Mouse (Mus musculus): ENCODE results near the gene Golga5. TPM values are rescaled to one million over a fixed set of nuclear protein-coding genes. Genes with fewer than 3 reads are reported as not detected.
"Not testable (repeated sequence)": the region's sequence is repeated elsewhere in the genome, so short reads cannot be mapped to it uniquely, and the experiment has no call there.

Golga5 gene
- polyA plus RNA-seq, 1 experiment = not detected

- H3K4me3 ChIP-seq (ENCODE audit: insufficient read depth, low read depth, low read length) = no peak overlapping the region
- no peaks in the 10 kb centered on the region for H3K4me1 ChIP-seq (ENCODE audit: control insufficient read depth, insufficient read depth, low read length)
- no peak overlapping the region for H3K27ac ChIP-seq (ENCODE audit: insufficient read depth, low read depth, low read length)
- WGBS = 60% methylated on average over 5 of the region's 5 CpGs
- TF ChIP-seq CTCF (IDR thresholded peaks at IDR 0.05; ENCODE audit: insufficient read depth, low read depth, low read length) (no peak), POLR2A (IDR thresholded peaks at IDR 0.05; ENCODE audit: insufficient read depth, low read depth, low read length) (no peak)
Measured at GRCm38 (mm10) chr12:102460014-102460413, 8.9 kb upstream of the Golga5 start.

GRCm38 (mm10) chr12:102461177-102461576, 7.8 kb upstream of the Golga5 start:
- TF ChIP-seq POLR2A (IDR thresholded peaks at IDR 0.05; ENCODE audit: insufficient read depth, low read depth, low read length) (no peak), CTCF (IDR thresholded peaks at IDR 0.05; ENCODE audit: insufficient read depth, low read depth, low read length) (no peak)
- no peaks in the 10 kb centered on the region for H3K4me1 ChIP-seq (ENCODE audit: control insufficient read depth, insufficient read depth, low read length)
- H3K27ac ChIP-seq (ENCODE audit: insufficient read depth, low read depth, low read length) = no peak overlapping the region
- WGBS = 60% methylated on average over 5 of the region's 5 CpGs
- no peak overlapping the region for H3K4me3 ChIP-seq (ENCODE audit: insufficient read depth, low read depth, low read length)

- Histone ChIP-seq H3K4me3 (ENCODE audit: insufficient read depth, low read depth, low read length) (no peak overlapping the region), H3K27ac (ENCODE audit: insufficient read depth, low read depth, low read length) (no peak overlapping the region), H3K4me1 (ENCODE audit: control insufficient read depth, insufficient read depth, low read length) (no peaks in the 10 kb centered on the region)
- 63% methylated on average over 4 of the region's 4 CpGs for WGBS
- TF ChIP-seq CTCF (IDR thresholded peaks at IDR 0.05; ENCODE audit: insufficient read depth, low read depth, low read length) (no peak), POLR2A (IDR thresholded peaks at IDR 0.05; ENCODE audit: insufficient read depth, low read depth, low read length) (no peak)
Measured at GRCm38 (mm10) chr12:102464650-102465049, 4.3 kb upstream of the Golga5 start.

DNA sequence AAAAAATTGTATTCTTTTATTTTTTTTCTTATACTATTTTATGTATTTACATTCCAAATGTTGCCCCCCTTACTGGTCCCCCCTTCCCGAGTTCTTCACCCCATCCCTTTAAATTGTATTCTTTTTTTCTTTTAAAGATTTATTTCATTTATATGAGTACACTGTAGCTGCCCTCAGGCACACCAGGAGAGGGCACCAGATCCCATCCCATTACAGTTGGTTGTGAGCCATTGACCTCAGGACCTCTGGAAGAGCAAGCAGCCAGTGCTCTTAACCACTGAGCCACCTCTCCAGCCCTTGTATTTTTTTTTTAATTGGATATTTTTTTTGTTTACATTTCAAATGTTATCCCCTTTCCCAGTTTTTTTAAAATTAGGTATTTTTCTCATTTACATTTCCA, 799 bp upstream of the Golga5 start:
- no peaks in the 10 kb centered on the region for H3K4me1 ChIP-seq (ENCODE audit: control insufficient read depth, insufficient read depth, low read length)
- no peak for TF ChIP-seq POLR2A (IDR thresholded peaks at IDR 0.05; ENCODE audit: insufficient read depth, low read depth, low read length)
- no peak for TF ChIP-seq CTCF (IDR thresholded peaks at IDR 0.05; ENCODE audit: insufficient read depth, low read depth, low read length)
- H3K4me3 ChIP-seq (ENCODE audit: insufficient read depth, low read depth, low read length) = no peak overlapping the region
- 63% methylated on average over 1 of the region's 1 CpGs for WGBS
- H3K27ac ChIP-seq (ENCODE audit: insufficient read depth, low read depth, low read length) = no peak overlapping the region

GRCm38 (mm10) chr12:102474411-102474810, 5.5 kb downstream of the Golga5 start:
- no peak overlapping the region for H3K4me3 ChIP-seq (ENCODE audit: insufficient read depth, low read depth, low read length)
- 94% methylated on average over 7 of the region's 7 CpGs for WGBS
- no peak for TF ChIP-seq CTCF (IDR thresholded peaks at IDR 0.05; ENCODE audit: insufficient read depth, low read depth, low read length)
- TF ChIP-seq POLR2A (IDR thresholded peaks at IDR 0.05; ENCODE audit: insufficient read depth, low read depth, low read length) = no peak
- no peak overlapping the region for H3K27ac ChIP-seq (ENCODE audit: insufficient read depth, low read depth, low read length)
- no peaks in the 10 kb centered on the region for H3K4me1 ChIP-seq (ENCODE audit: control insufficient read depth, insufficient read depth, low read length)

GRCm38 (mm10) chr12:102480481-102480880, 11.5 kb downstream of the Golga5 start:
- H3K4me3 ChIP-seq (ENCODE audit: insufficient read depth, low read depth, low read length) = no peak overlapping the region
- no peak overlapping the region for H3K27ac ChIP-seq (ENCODE audit: insufficient read depth, low read depth, low read length)
- 90% methylated on average over 4 of the region's 4 CpGs for WGBS
- TF ChIP-seq POLR2A (IDR thresholded peaks at IDR 0.05; ENCODE audit: insufficient read depth, low read depth, low read length) = no peak
- no peak for TF ChIP-seq CTCF (IDR thresholded peaks at IDR 0.05; ENCODE audit: insufficient read depth, low read depth, low read length)
- H3K4me1 ChIP-seq (ENCODE audit: control insufficient read depth, insufficient read depth, low read length) = no peaks in the 10 kb centered on the region

DNA sequence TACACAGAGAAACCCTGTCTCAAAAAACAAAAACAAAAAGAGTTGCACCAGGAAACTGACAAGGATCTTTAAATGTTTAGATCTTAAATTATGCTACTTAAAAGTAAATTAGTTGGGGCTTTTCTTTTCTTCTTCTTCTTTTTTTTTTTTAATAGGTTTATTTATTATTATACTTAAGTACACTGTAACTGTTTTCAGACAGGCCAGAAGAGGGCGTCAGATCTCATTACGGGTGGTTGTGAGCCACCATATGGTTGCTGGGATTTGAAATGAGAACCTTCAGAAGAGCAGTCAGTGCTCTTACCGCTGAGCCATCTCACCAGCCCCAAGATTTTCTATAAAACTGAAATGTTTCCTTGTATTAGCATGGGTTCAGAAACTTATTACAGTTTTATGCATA, 16.0 kb downstream of the Golga5 start:
- no peak overlapping the region for H3K27ac ChIP-seq (ENCODE audit: insufficient read depth, low read depth, low read length)
- H3K4me3 ChIP-seq (ENCODE audit: insufficient read depth, low read depth, low read length) = no peak overlapping the region
- WGBS = 75% methylated on average over 3 of the region's 3 CpGs
- TF ChIP-seq POLR2A (IDR thresholded peaks at IDR 0.05; ENCODE audit: insufficient read depth, low read depth, low read length) (no peak), CTCF (IDR thresholded peaks at IDR 0.05; ENCODE audit: insufficient read depth, low read depth, low read length) (no peak)
- H3K4me1 ChIP-seq (ENCODE audit: control insufficient read depth, insufficient read depth, low read length) = no peaks in the 10 kb centered on the region

GRCm38 (mm10) chr12:102491911-102492310, 23.0 kb downstream of the Golga5 start:
- TF ChIP-seq CTCF (IDR thresholded peaks at IDR 0.05; ENCODE audit: insufficient read depth, low read depth, low read length) (no peak), POLR2A (IDR thresholded peaks at IDR 0.05; ENCODE audit: insufficient read depth, low read depth, low read length) (no peak)
- no peak overlapping the region for H3K4me3 ChIP-seq (ENCODE audit: insufficient read depth, low read depth, low read length)
- no peaks in the 10 kb centered on the region for H3K4me1 ChIP-seq (ENCODE audit: control insufficient read depth, insufficient read depth, low read length)
- no peak overlapping the region for H3K27ac ChIP-seq (ENCODE audit: insufficient read depth, low read depth, low read length)
- 90% methylated on average over 5 of the region's 5 CpGs for WGBS

DNA sequence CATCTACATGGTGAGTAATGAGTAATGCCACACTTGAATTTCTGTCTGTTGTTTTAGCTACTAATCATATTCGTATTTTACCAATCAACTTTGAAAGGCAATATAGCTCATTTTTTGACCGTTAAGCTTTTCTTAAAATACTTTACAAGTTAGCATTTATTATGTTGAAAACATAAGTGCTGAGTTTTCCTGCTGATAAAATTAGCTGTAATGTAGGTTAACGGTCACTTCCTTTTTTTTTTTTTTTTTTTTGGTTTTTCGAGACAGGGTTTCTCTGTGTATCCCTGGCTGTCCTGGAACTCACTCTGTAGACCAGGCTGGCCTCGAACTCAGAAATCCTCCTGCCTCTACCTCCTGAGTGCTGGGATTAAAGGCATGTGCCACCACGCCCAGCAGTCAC, 26.8 kb downstream of the Golga5 start:
- 89% methylated on average over 6 of the region's 6 CpGs for WGBS
- H3K27ac ChIP-seq (ENCODE audit: insufficient read depth, low read depth, low read length); H3K4me3 ChIP-seq (ENCODE audit: insufficient read depth, low read depth, low read length): not testable (repeated sequence)

GRCm38 (mm10) chr12:102497905-102498304, 29.0 kb downstream of the Golga5 start:
- Histone ChIP-seq H3K4me1 (ENCODE audit: control insufficient read depth, insufficient read depth, low read length) (no peaks in the 10 kb centered on the region), H3K27ac (ENCODE audit: insufficient read depth, low read depth, low read length) (no peak overlapping the region), H3K4me3 (ENCODE audit: insufficient read depth, low read depth, low read length) (no peak overlapping the region)
- TF ChIP-seq CTCF (IDR thresholded peaks at IDR 0.05; ENCODE audit: insufficient read depth, low read depth, low read length) (no peak), POLR2A (IDR thresholded peaks at IDR 0.05; ENCODE audit: insufficient read depth, low read depth, low read length) (no peak)
- WGBS = 82% methylated on average over 2 of the region's 2 CpGs

More for the DNA sequence above, 26.8 kb downstream of the Golga5 start:
- H3K4me1 ChIP-seq (ENCODE audit: control insufficient read depth, insufficient read depth, low read length) = not testable (repeated sequence)

All from olfactory bulb, adult 2 months (tissue).